Mouse (Mus musculus) hindbrain, embryonic 10.5 days (tissue): ENCODE data around the gene Gm45140. TPM values are rescaled to one million over a fixed set of nuclear protein-coding genes. Genes with fewer than 3 reads are reported as not detected.
A peak's percentile ranks its signal among the peaks of the same experiment; 100 is the strongest.

ENCODE experiments used
- DNase-seq: peaks from one replicate; pipeline ENCODE4 v3.0.0-alpha.2; 2017; ENCODE audit warnings: low spot score
- H3K27ac ChIP-seq: fragments of 300-500 bp; sonication (generic); 2 replicates; pipeline ENCODE4 v1.5.1; 2016; ENCODE audit warnings: mild to moderate bottlenecking, moderate library complexity
- H3K27me3 ChIP-seq: fragments of 300-500 bp; sonication (generic); 2 replicates; pipeline ENCODE4 v1.6.1; 2016; ENCODE audit warnings: mild to moderate bottlenecking; ENCODE audit not compliant: poor library complexity, insufficient read depth, severe bottlenecking
- H3K36me3 ChIP-seq: fragments of 300-500 bp; sonication (generic); 2 replicates; pipeline ENCODE4 v1.6.1; 2016; ENCODE audit warnings: mild to moderate bottlenecking, moderate library complexity
- H3K4me1 ChIP-seq: fragments of 300-500 bp; sonication (generic); replicated peaks from 2 replicates; pipeline ENCODE4 v1.6.1; 2016; ENCODE audit warnings: mild to moderate bottlenecking
- H3K4me3 ChIP-seq: fragments of 300-500 bp; sonication (generic); 2 replicates; pipeline ENCODE4 v1.5.1; 2016; ENCODE audit warnings: mild to moderate bottlenecking, moderate library complexity
- H3K9me3 ChIP-seq: fragments of 300-500 bp; sonication (generic); 2 replicates; pipeline ENCODE4 v1.6.1; 2016; ENCODE audit warnings: mild to moderate bottlenecking, moderate library complexity
- WGBS: fragments of 180-500 bp; shearing (Covaris S2); methylation state at CpG from one replicate; pipeline ENCODE4 v1.1.7; 2016; 5-methylcytosine and 5-hydroxymethylcytosine counted together
- polyA plus RNA-seq: library from polyadenylated mRNA; unstranded; fragments of >200 nt; fragmentation: Nextera tagmentation; extraction: Ambion mirVana; gene quantifications from 2 replicates; pipeline ENCODE4 v1.2.1, GENCODE M21; 2016

Gene Gm45140
- polyA plus RNA-seq, 1 experiment from 2014 or later, result 1.7 TPM

DNA sequence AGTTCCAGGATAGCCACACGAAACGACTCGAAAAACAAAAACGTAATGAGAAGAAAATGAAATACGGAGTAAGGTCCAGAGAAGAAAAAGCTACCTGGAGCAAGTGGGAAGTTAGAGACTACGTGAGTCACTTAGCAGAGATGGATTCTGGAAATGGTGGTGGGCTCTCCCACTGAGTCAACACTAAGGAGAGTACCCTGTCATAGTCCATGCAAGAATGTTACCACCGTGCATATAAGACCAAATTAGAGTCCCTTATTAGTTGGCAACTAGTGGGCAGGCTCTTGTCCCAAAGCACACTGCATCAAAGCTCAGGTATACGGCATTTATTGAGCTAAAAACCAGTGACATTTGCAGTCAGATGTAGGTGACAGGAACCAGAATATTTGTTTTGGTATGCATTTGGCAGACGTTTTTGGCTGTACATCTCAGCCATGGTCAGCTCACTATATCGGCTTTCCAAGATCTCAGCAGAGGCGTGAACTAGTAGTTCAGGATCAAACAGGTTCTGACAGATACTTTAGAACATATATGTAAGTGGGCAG lies 4.3 kb upstream of the Gm45140 start:
- Histone ChIP-seq H3K27ac (no peak overlapping the region), H3K36me3 (peaks cover 56% of the 10 kb centered on the region), H3K27me3 (no peaks in the 10 kb centered on the region), H3K4me1 (peaks cover 23% of the 10 kb centered on the region), H3K9me3 (no peaks in the 10 kb centered on the region), H3K4me3 (no peak overlapping the region)
- DNase-seq, result no peak
- WGBS, result 64% methylated on average over 11 of the region's 11 CpGs

DNA sequence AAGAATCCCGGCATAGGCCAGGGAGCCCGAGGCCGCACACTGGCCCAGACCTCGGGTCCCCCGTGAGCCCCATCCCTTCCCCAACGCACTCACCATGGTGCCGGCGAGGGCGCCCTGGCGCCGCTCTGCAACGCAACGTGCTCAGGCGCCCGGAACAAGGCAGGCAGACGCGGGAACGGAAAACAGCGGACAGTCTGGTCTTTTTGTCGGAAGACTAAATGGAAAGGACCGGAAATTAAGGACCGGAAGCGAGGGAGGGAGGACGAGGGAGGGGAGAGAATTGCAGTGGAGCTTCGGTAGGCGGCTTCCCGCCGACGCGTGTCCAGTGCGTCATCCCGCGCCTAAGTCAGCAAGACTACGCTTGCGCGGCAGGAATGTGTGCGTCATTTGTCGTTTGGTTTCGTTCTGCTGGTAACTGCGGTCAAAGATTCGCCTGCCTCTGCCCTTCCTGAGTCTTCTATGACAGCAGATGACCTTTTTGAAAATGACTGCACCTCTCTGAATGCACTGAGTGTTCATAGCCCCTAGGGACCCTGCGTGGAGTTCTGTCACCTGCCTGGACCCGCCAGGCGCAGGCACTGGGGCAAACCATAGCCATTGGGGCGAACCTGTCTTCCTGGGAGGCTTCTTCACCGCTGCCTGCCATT lies 3.1 kb upstream of the Gm45140 start, which contains the start of gene Isy1:
Isy1 (minus strand) TSS at position 248 of the 647 bp plus-strand sequence.
- under 1% methylated on average over 46 of the region's 46 CpGs for WGBS
- Histone ChIP-seq H3K36me3 (peaks cover 56% of the 10 kb centered on the region), H3K9me3 (no peaks in the 10 kb centered on the region), H3K4me3 (peak within 1 kb of the TSS; percentile 78), H3K4me1 (peaks cover 23% of the 10 kb centered on the region), H3K27ac (peak within 1 kb of the TSS; percentile 93), H3K27me3 (no peaks in the 10 kb centered on the region)
- DNase-seq, result peak; percentile 95

DNA sequence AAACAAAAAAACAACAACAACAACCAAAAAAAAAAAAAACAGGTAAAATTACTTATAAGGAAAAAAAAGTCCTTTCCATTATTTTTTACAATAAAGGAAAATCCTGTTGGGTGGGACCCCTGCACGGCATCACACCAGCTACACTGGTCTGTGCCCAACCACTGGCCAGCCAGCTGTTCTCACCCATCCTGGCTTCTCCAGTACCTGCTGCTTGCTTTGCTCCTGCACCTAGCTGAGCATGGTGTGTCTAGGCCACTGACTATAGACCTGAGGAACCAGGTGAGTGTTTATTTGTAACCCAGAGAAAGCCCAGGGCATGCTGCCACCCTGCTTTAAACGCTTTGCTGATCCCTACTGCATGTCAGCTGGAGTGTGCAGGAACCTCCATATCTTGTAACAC lies 15.2 kb downstream of the Gm45140 start:
- 94% methylated on average over 2 of the region's 2 CpGs for WGBS
- Histone ChIP-seq H3K27me3 (no peaks in the 10 kb centered on the region), H3K36me3 (peaks cover 99% of the 10 kb centered on the region)

DNA sequence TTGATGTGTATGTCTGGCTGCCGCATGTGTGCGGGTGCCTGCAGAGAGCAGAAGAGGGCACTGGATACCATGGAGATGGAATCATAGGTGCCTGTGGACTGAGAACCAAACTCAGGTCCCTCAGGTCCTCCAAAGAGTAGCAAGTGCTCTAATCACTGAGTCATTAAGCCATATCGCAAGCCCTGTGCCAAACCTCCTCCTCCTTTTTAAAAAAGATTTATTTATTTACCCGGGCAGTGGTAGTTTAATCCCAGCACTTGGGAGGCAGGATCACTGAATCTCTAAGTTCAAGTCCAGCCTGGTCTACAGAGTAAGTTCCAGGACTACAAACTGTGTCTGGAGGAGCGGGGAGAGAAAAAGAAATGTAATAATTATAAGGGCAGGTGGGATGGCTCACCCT lies 21.1 kb downstream of the Gm45140 start:
- peaks cover 11% of the 10 kb centered on the region; the same call in 1 of the 2 replicates for H3K27me3 ChIP-seq
- no peak overlapping the region for H3K4me3 ChIP-seq
- no peak for DNase-seq
- H3K36me3 ChIP-seq, result peaks cover 62% of the 10 kb centered on the region
- WGBS, result 95% methylated on average over 5 of the region's 5 CpGs
- H3K27ac ChIP-seq, result no peak overlapping the region
- peaks cover 31% of the 10 kb centered on the region for H3K4me1 ChIP-seq
- H3K9me3 ChIP-seq, result no peaks in the 10 kb centered on the region

More for the DNA sequence above, 15.2 kb downstream of the Gm45140 start:
- H3K9me3 ChIP-seq, result no peaks in the 10 kb centered on the region
- H3K4me3 ChIP-seq, result no peak overlapping the region
- no peak for DNase-seq
- no peak overlapping the region for H3K27ac ChIP-seq
- H3K4me1 ChIP-seq, result no peaks in the 10 kb centered on the region

DNA sequence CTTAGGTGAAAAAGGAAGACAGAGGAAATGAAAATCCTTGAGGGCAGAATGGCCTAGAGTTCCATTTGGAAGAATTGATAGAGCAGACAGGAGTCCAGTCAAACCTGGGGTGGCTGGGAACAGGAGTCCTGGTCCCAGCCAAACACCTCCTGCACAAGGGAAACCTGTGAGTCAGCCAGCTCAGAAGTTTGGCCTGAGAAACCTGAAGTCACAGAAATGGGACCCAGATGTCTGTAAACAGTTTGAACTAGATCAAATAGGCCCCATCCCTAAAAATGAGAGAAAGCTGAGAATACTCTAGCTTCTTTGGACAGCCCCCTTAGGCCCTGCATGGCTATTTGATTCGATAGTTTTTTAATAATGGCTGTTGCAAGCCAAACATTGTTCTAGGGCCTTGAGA lies 22.9 kb downstream of the Gm45140 start:
- DNase-seq, result no peak
- Histone ChIP-seq H3K4me1 (peaks cover 32% of the 10 kb centered on the region), H3K27ac (no peak overlapping the region), H3K4me3 (peak overlapping the region; percentile 75), H3K9me3 (no peaks in the 10 kb centered on the region), H3K36me3 (peaks cover 43% of the 10 kb centered on the region), H3K27me3 (peaks cover 11% of the 10 kb centered on the region; the same call in 1 of the 2 replicates)
- WGBS, result 81% methylated on average over 1 of the region's 1 CpGs

DNA sequence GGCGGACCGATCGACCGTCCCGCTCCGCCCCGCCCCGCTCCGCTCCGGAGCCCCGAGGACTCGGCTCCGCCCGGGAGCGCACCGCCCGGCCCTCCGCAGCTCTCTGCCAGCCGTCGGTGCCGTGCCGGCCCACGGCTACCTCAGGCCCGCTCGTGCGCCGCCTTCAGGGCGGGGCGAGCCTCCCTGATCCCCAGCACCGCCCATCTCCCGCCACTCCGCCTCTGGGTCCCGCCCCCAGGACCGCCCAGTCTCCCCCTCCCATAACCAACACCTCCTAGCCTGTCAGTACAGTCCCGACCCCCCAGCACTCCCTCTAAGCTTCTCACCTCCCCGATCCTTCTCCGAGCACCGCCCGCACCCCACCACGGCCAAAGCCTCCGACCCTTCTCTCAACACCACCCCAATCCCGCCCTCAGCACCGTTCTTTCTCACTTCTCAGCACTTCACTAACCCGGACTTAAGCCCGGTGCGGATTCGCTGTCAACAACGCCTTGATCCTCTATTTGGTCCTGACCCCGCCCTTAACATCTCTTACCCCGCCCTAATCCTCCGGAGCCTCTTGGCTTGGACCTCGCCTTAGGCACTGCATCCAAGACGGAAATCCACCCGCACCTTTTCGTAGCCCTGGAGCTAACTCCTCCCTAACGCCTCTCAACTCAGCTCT lies 23.8 kb downstream of the Gm45140 start, which contains the start of gene Rab43:
Rab43 (minus strand) TSS at position 490 of the 664 bp plus-strand sequence.
- Histone ChIP-seq H3K27ac (peak within 1 kb of the TSS; percentile 86), H3K36me3 (peaks cover 35% of the 10 kb centered on the region), H3K9me3 (no peaks in the 10 kb centered on the region), H3K4me1 (peaks cover 34% of the 10 kb centered on the region), H3K27me3 (peaks cover 11% of the 10 kb centered on the region; the same call in 1 of the 2 replicates), H3K4me3 (peak within 1 kb of the TSS; percentile 75)
- 1% methylated on average over 56 of the region's 56 CpGs for WGBS
- peak; percentile 90 for DNase-seq

DNA sequence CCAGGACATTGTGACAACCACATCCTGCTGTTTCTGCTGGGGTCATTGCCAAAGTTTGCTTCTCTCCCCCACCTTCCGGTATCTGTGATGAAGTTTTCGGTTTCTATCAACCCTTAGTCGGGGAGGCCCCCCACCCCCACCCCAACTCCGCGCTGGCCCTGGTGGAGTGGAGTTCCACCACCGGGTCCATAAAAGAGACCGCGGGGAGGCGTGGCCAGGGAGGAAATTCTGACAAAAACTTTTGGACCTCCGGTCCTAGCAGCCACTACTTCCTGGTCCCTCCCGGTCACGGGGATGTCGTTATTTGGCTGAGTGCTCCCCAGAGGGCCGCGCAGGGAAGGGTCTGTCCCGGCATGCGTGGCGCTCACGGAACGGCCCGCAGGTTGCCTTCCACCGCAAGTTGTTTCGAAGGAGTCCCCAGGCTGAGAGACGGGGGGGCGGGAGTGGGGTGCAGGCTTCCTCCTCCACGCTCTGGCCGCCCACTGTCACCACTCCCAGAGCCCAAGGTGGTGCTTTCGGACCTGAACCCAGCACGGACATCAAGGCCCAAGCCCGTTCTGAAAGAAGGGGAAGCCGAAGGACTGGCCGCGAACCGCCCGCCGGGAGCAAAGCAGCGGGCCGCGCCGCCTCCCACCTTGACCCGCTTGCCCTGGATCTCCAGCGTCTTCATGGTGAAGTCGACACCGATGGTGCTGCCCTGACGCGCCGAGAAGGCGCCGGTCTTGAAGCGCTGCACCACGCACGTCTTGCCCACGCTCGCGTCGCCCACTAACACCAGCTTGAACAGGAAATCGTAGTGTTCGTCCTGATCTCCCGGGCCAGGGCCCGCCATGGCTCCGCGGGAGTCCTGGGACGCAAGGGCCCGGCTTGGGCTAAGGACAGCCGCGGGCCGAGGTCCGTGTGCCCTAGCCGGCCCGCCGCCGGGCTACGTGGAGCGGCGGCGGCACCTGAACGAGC lies 24.6 kb downstream of the Gm45140 start:
- DNase-seq, result peak; percentile 39
- Histone ChIP-seq H3K4me1 (peaks cover 36% of the 10 kb centered on the region), H3K9me3 (no peaks in the 10 kb centered on the region), H3K27me3 (peaks cover 11% of the 10 kb centered on the region; the same call in 1 of the 2 replicates), H3K27ac (peak overlapping the region; percentile 86), H3K36me3 (peaks cover 27% of the 10 kb centered on the region), H3K4me3 (peak overlapping the region; percentile 75)
- 1% methylated on average over 77 of the region's 77 CpGs for WGBS

DNA sequence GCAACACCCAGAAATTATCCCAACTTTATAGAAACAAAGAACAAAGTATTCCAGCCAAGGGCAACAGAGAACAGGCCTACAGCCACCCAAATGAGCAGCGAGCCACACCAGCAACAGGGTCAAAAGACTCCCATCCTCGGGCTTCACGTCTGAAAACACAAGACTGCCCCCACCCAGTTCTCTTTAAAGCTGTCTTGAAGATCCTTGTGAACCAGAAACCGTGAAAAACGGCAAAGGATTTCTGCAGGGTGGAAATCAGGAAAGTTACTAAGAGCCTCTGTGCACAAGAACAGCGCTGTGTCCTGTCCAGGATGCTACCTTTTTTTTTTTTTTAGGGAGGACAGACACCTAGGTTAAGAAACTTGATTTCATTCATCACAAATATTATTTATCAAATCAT lies 25.3 kb downstream of the Gm45140 start:
- Histone ChIP-seq H3K4me1 (peaks cover 36% of the 10 kb centered on the region), H3K27me3 (peaks cover 11% of the 10 kb centered on the region; the same call in 1 of the 2 replicates), H3K27ac (no peak overlapping the region), H3K36me3 (peaks cover 22% of the 10 kb centered on the region), H3K9me3 (no peaks in the 10 kb centered on the region), H3K4me3 (peak overlapping the region; percentile 75)
- no peak for DNase-seq
- WGBS, result 43% methylated on average over 6 of the region's 6 CpGs

DNA sequence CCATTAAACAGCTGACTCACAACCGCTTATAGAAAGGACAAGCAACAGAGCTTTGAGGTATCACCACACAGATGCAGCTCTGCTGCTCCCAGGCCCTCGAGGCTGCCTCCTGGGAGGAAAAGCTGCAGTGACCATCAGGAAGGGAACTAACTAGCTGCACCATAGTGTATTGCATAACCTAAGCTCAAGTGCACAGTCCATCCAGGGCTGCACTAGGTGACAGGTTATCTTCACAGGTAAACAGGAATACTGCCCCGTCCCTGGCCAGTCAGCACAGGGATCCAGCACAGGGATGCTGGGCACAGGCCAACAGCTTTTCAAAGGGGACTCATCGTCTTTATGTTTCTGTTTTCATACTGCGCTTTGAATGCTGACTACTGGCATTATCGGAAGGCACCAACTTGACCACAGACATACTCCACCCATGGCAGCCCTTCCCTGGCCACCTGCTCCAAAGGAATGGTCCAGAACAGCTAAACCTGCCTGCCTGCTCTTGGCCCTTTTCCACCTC lies 25.9 kb downstream of the Gm45140 start:
- H3K9me3 ChIP-seq, result no peaks in the 10 kb centered on the region

DNA sequence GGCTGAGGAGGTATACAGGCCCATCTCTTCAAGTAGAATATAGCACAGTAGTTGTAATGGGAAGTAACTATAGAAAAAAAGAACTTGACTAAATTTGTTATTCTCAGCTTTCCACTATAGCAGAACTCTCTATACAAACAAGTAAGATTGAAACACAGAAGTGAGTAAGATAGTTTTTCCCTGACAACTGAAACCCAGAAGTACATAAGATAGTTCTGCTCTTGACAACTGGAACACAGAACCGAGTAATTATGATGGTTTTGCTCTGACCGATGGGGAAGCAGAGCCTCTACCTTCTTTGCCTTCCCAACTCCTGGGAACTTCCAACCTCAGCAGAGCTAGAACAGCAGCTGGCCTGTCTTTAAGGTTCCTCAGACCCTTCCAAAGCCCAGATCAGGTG lies 26.5 kb downstream of the Gm45140 start:
- peaks cover 20% of the 10 kb centered on the region for H3K36me3 ChIP-seq
- 91% methylated on average over 2 of the region's 2 CpGs for WGBS
- no peak for DNase-seq

More for the DNA sequence above, 25.9 kb downstream of the Gm45140 start:
- no peak for DNase-seq
- peaks cover 36% of the 10 kb centered on the region for H3K4me1 ChIP-seq
- 89% methylated on average over 6 of the region's 6 CpGs for WGBS
- H3K4me3 ChIP-seq, result peak overlapping the region; percentile 1; the same call in 1 of the 2 replicates
- peaks cover 19% of the 10 kb centered on the region for H3K36me3 ChIP-seq
- no peak overlapping the region for H3K27ac ChIP-seq
- peaks cover 11% of the 10 kb centered on the region; the same call in 1 of the 2 replicates for H3K27me3 ChIP-seq

DNA sequence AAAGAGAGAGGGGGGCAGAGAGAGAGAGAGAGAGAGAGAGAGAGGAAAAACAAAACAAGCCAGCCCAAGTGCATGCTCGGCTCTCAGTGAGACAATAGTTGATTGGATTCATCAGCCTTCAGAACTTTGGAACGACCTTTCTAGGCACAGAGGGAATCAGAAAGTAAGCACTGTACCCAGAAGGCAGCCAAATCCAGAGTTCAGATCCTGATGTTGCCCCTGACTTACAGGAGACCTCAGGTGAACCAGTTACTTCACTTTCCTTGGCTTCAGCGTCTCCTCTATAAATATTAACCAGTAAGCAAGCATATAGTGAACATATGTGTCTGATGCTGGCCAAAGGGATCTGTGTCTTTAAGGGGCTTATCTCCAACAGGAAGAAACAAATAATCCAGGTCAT lies 27.1 kb downstream of the Gm45140 start:
- Histone ChIP-seq H3K36me3 (peaks cover 15% of the 10 kb centered on the region), H3K27ac (no peak overlapping the region)
- 82% methylated on average over 3 of the region's 3 CpGs for WGBS

More for the DNA sequence above, 26.5 kb downstream of the Gm45140 start:
- H3K9me3 ChIP-seq, result no peaks in the 10 kb centered on the region
- H3K4me1 ChIP-seq, result peaks cover 36% of the 10 kb centered on the region
- H3K4me3 ChIP-seq, result no peak overlapping the region
- H3K27me3 ChIP-seq, result peaks cover 11% of the 10 kb centered on the region; the same call in 1 of the 2 replicates
- H3K27ac ChIP-seq, result no peak overlapping the region

More for the DNA sequence above, 27.1 kb downstream of the Gm45140 start:
- peaks cover 36% of the 10 kb centered on the region for H3K4me1 ChIP-seq
- H3K9me3 ChIP-seq, result no peaks in the 10 kb centered on the region
- no peak for DNase-seq
- H3K27me3 ChIP-seq, result peaks cover 9% of the 10 kb centered on the region; the same call in 1 of the 2 replicates
- no peak overlapping the region for H3K4me3 ChIP-seq
